Mouse (Mus musculus) layer of hippocampus, postnatal 10 days (tissue): ENCODE results near the gene Rps28. TPM values are rescaled to one million over a fixed set of nuclear protein-coding genes. Genes with fewer than 3 reads are reported as not detected.
A peak's percentile ranks its signal among the peaks of the same experiment; 100 is the strongest.

Source experiments
- DNase-seq, 2 experiments: peaks; one replicate each; pipeline ENCODE4 v3.0.0; 2021; ENCODE audit warnings: low spot score in 2 of 2
- total RNA-seq, 2 experiments: library from RNA; stranded (reverse); gene quantifications; 2 replicates each; pipeline ENCODE4 v1.2.3; 2021

The Rps28 gene
- total RNA-seq, 2 experiments from 2014 or later = 919 to 984 TPM

DNA sequence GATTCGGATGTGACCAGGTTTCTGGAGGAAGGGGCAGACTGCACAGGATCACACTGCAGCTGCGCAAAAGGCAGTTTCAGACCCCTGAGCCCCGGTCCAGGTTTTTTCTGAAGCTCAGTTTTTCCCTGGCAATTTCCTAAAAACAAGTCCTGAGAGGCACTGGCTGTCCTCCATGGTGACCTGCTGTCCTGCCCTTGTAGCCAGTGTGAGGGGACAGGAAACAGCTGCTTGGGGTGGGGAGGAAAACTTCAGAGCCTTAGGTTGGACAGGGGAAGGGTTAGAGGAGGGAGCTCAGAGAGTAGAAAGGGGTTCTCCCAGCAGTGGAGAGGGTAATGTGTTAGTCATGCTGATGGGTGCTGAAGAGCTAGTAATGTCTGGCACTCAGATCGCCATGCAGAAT is 11.4 kb downstream of the Rps28 start:
- DNase-seq = no peak

DNA sequence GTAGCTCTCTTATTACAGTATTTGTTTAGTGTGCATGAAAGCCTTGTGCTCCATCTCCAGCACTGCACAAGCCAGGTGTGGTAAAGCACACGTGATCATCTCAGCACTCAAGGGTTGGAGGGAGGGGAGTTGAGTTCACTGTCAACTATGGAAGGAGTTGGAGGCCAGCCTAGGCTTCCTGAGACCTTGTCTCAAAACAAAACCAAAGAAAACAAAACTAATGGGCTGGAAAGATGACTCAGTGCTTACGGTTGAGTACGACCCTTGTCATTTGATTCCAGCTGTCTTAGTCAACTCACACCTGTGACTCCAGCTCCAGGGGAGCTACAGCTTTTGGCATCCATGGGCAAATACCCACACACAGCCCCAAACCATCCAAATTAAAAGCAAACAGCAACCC is 11.9 kb downstream of the Rps28 start:
- DNase-seq = no peak

DNA sequence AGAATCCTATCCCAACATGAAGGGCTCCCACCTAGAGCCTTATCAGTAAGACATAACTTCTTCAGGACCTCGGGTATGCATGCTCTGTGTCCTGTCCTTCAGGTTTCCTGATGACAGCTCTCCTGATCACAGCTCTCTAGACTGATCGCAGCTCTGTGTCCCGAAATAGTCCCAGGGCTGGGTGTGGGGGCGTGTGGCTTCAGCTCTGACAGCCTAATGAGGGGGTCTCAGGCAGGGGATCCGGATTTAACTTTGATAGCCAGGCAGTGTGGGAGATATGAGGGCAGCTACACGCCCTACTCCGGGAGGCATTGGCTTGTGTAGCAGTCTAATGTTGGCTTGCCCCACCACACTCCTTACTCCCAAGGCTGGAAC is 13.2 kb downstream of the Rps28 start:
- DNase-seq = no peak

DNA sequence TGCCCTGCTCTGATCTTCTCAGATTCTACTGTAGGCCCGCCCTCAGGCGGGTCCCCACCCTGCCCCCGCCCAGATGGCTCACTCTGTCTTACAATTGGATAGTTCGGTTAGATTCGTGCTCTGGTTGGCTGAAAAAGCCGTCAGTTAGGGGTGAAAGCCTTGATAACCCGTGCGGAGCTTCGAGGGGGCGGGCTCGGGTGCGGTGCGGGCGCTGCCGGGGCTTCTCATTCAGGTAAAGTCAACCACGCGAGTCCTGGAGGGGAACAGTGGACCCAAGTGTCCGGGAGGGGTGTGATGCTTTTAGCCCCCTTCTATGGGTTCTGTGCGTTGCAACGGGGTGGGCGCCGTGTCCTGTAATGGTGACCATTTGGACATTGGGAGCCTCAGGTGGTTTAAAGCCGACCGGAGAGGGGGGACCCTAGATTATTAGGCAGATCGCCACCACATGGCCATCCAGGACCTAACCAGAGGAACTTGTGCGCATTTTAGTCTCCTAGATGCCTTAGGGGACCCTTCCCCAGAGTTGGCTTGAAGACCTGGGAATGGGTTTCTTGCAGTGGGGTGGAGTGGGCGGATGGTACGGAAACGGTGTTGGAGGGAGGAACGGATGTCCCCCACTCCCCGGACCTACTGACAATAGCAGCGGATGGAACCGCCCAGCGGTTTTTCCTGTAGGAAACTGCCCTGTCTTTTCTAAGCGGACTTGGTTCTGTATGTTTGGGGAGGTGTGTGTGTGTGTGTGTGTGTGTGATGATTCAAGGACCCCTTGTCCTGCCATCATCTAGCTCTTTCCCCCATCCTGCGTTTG is 13.8 kb downstream of the Rps28 start, which contains the start of gene Kank3:
TSS of gene Kank3 (plus strand) at position 186 of the 808 bp plus-strand sequence.
- peak; percentile 96 to 97 for DNase-seq

DNA sequence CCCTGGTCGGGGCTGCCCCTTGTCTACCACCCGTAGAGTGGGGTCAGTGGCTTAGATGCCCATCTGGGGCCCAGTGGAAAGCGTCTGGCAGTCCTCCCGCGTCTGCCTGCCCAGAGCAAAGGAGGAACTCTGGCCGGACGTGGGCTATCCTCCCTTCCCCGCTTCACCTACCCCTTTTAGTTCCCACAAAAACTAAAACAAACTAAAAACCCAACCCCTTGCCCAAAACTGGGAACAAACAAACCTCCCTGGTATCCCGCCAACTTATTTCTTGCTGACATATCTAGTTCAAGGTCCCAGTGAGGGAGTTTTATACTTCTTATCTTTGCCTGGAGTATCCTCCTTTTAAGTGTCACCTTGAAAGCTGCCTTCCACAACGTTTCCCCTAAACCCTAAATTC is 16.2 kb downstream of the Rps28 start:
- no peak for DNase-seq

DNA sequence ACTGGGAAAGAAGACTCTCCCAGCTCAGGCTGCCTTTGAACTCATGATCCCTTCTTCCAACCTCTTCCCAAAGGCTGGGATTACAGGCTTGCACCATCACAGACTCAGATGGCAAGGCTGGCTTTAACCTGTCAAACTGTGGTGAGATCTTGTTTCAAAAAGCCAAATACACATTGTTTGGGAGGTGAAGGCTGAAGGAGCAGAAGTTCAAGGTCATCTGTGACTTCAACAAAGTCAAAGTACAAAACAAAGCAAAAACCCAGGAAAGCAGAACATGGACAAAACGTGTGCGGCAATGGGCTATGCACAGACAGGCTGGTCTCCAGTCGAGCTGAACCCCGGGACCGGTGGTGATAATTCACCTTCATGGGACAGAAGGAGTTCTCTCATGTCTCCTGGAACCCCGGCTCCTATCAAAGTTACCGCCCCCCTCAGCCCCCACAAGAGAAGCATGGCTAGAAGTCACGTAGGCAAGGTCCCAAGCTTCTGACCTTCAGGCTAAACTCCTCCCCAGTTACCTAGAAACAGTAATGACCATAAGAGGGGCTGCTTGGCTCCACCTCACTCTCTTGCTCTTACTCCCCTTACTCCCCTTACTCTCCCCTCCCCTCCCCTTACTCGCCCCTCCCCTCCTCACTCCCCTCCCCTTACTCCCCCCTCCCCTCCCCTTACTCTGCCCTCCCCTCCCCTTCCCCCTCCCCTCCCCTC is 17.0 kb downstream of the Rps28 start:
- no peak for DNase-seq

DNA sequence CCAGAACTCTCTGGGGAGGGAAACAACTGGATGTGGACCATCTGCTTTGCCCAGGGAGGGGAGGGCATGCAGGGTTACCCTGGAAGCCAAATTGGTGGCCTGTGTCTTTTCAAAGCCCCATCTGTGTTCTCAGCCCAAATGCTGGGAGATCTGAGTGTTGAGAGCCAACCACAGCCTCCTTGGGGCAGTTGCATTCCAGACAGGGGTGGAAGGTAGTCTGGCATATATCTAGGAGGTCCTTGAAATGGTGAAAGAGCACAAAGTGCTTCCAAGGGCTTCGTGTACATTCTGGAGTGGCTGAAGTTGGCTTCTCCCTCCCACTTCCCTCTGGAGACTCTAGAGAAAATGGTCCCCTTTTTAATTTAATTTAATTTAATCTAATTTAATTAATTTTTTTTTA is 19.6 kb downstream of the Rps28 start:
- no peak for DNase-seq

DNA sequence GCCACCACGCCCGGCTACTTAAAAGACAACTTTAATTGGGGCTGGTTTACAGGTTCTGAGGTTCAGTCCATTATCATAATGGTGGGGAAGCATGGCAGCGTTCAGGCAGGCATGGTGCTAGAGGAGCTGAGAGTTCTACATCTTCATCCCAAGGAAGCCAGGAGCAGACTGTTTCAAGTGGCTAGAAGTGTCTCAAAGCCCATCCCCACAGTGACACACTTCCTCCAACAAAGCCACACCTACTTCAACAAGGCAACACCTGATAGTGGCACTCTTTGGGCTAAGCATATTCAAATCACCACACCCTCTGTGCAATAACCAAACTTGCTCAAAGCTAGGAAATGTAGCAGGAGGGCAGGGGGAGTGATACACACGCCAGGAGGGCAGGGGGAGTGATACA is 20.2 kb downstream of the Rps28 start:
- no peak for DNase-seq

DNA sequence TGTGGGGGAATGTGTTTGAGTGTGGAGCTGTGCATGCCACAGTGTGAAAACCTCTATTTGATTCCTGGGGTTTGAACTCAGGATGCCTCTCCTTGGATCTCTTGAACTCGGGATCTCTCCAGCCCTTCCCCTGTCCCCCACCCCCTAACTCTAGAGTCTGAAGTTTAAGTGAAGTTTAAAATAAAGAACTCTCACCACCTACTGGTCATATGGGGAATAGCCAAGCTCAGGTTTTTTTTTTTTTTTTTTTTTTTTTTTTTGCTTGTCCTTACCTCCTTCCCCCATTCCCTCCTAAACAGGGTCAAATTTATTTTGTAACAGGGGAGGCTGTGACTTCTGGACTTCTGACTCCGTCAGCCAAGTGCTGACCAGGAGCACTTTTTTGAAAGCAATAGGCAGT is 22.1 kb downstream of the Rps28 start:
- DNase-seq = no peak

DNA sequence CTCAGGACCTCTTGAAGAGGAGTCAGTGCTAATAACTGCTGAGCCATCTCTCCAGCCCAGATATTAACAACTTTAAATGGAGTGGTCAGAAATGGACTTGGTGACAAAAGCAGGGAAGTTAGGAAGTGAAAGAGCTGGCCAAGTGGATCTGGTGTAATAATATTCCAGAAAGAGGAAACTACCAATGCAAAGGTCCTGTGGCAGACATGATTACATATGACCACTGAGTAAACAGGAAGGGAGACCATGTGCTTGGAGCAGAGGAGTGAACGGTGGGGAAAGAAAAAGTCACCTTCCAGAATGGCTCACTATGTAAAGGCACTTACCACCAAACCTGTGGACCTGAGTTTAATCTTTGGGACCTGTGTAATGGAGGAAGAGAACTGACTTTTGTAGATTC is 25.1 kb downstream of the Rps28 start:
- DNase-seq = no peak

DNA sequence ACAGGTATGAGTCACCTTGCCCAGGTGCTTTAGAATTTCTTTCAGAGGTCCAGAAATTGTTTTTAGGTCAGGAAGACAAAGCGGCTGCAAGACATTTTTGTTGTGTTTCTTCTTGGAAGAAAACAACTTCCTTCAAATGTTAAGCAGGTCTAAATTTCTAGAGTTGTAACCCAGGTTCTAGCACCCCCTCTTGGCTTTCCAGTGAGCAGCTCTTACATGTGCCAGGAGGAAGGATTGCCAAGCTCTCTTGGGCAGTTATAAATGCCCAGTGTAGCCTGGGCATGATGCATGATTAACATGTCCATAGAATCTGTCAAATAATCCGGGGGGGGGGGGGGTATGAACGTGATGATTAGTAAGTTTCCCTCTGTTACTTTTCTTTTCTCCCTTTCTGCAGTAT is 26.1 kb downstream of the Rps28 start:
- no peak for DNase-seq

DNA sequence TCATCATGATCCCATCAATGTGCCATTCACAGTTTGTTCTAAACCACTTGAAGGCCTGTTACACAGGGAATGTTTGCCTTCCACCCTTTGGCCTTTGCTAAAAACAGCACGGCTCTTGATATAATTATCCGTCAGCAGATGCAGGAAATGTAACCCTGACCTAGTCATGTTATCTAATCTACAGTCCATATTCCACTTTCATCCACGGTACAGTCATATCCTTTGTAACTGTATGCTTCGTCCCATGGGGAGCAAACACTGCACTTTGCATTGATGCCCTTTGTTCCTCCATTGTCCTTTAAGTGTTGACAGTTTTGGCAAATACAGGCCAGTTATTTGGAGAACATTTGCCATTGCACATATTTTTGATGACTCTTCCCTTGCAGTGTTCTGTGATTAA is 35.6 kb downstream of the Rps28 start:
- DNase-seq = no peak

DNA sequence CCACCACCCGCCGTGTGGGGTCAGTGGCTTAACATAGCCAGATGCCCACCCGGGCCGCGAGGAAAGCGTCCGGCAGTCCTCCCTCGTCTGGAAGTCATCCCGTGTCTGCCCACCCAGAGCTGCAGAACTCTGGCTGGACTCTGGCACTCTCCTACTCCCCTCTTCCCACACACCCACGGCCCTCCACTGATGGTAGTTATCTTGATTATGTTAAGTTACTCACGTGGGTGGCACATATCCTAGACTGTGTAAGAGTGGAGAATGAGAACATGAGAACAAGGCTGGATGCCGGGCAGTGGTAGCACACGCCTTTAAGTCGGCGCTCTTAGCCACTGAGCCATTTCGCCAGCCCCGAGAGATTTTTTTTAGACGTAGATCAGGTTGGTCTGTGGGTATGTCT is 38.0 kb downstream of the Rps28 start:
- DNase-seq = no peak

DNA sequence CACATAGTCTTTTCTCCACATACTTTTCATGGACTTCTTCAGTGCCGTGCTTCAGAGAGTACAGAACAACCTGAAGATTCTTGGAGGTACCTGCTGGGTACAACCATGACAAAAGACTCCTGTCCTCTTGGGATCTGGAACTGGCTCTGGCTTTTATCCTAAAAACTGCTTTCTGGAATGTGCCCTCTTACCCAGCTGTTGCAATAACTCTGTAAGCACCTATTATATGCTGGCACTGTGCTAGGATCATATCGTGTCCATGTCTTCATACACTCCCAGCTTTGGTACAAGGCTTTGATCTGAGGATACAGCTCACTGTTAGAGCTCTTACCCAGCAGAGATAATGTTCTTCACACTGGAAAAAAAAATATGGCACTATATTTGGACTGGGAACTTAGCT is 39.4 kb downstream of the Rps28 start:
- DNase-seq = no peak

DNA sequence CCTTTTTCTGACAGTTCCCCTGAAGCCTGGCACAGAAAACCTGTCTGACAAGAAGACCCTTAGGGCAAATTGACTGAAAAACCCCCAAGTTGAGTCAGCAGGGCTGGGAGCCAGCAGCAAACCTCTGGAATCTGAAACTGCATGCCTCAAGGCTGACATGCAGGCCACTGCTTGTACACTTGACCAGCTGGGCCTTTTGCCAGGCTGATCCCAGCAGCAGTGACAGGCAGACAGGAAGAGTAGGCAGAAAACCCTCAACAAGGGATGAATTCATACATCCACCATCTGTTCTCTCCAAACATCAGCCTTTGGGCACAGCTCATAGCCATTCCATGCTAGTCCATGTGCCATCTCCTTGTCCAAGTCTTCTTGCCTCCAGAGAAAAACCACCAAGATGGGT is 41.0 kb downstream of the Rps28 start:
- DNase-seq = peak in 1 of 2 experiments; percentile 25

DNA sequence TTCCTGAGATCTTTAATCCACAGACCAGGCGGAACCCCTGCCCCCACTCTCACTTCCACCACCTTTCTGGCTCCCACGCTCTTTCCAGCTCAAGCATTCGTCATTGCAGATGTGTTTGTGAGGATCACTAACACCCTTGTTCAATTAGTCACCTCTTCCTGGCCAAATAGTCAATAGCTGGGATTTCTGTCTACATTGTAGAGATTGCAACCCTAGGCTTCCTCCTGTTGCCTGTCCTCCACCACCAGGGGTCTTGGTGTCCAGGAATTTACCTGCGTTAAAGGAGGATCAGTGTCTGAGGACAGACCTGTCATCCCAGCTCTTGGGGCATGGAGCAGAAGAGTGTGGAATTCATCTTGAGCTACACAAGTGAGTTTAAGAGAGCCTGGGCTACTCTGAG is 42.3 kb downstream of the Rps28 start:
- DNase-seq = no peak

DNA sequence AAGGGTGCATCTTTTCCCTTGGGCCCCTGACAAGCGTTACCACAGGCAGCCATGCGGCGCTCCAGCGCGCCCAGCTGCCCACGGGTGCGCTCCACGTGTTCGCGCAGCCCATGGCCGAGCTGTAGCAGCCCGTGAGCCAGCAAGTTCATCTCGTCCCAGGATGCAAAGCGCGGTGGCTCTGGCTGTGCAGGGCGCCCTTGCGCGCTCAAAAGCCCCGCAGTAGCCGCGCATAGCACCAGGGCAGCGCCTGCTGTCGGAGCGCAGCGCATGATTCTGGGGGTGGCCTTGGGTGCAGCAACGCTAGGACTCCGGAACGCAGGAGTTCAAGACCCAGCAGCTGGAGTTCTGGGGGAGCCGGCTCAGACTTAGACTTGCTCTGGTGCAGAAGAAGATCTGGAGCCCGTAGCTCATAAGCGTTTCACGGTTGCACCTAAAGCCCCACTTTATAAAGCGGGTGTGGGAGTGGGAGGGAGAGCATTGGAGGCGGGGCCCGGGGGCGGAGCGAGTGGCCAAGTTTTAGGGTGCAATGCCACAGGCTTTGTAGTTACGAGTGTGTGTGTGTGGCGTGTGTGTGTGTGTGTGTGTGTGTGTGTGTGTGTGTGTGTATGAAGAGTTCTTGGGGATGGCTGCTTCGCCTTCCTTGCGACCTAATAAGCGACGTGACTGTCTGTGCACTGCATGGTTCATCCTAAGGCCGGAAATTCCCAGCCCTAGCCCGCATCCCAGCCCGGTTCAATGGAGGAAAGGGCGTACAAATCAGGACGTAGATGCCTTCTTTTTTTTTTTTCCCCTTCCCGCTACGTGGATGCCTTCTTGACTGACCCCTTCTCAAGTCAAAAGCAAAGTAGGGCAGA is 43.0 kb downstream of the Rps28 start, which contains the start of gene Angptl4:
TSS of gene Angptl4 (minus strand) at position 707 of the 854 bp plus-strand sequence.
- DNase-seq = peak; percentile 54 to 66

DNA sequence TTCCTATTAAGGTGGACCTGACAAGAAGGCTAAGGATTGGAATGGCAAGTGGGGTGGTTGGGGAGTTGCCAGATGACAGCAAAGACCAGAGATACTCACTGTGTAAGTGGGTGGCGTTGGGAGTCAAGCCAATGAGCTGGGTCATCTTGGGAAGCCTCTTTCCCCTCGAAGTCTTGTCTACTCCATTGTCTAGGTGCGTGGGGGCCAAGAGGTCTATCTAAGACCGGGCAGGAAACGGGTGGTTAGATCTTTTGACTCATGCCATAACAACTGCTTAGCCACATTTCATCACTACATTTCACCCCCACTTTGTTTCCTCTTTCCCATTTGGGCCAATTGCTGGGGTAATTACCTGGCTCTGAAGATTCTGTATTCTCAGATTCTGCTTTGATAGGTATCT is 43.9 kb downstream of the Rps28 start:
- no peak for DNase-seq

DNA sequence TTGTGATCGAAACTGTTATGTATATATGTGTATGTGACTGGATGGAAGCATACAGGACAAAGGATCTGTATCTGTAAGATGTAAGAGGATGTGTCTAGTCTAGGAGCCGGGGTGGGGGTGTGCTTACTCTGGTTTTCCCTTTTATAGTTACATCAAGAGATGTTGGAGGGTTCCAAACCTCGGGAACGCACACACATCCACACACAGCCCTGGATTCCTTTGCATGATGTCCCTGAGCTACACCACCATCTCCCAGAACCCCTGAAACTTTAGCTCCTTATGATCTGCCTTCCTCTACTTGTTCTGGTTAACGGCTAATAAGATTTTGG is 44.4 kb downstream of the Rps28 start:
- DNase-seq = no peak

DNA sequence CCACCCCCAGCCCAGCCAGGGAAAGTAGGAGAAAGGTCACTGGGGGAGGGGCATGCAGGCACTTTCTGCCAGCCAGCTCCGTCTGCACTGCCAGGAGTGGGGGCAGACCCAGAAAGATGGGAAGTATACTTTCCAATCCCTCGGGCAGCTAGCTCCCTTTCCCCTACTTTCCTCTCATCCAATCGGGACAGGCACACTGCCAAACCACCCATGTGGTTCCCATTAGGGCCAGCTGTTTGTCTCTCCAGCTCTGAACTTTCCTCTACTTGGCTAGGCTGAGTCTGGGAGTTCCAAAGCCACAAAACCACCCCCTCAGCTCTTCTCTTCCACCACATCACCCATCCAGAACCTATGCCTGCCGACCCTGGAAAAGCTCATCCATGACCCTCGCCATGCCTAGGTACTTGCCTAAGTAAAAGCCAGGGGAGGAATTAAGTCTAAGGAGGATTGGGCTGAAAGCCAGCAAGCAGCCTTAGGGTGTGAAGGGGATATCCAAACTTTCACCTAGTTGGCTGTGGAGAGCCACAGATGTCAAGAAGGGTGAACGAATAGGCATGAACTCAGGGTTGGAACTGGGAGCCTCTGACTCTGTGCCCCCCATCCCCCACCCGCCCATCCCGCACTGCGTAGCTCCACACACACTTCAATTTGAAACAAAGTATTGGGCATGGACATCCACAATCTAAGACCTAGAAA is 44.9 kb downstream of the Rps28 start:
- peak; percentile 89 to 92 for DNase-seq

DNA sequence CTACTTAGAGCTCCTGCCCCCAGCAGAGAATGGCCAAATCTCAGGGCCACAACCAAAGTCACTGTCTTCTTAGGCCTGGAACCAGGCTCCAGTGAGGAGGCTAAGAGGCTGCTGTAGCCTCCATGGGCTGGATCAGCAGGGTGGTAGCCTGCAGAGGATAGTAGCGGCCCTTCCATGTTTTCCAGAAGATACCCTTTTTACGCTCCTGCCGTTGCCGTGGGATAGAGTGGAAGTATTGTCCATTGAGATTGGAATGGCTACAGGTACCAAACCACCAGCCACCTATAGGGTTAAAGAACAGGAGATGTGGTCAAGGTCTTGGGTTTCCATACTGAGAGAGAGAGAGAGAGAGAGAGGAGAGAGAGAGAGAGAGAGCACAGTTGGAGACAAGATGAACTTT is 49.1 kb downstream of the Rps28 start:
- no peak for DNase-seq
